Mouse (Mus musculus) cortical plate, adult 2 months (tissue): ENCODE data around the gene Ppp1r1b.

Source experiments
- CTCF ChIP-seq: fragments of 200-500 bp; IDR thresholded peaks from 2 replicates; pipeline ENCODE4 v1.5.1; 2011; ENCODE audit warnings: mild to moderate bottlenecking, control low read depth, low read length; ENCODE audit not compliant: insufficient read depth; ENCODE audit errors: extremely low read depth
- POLR2A ChIP-seq: fragments of 200-500 bp; IDR thresholded peaks from 2 replicates; pipeline ENCODE4 v1.6.1; 2011; ENCODE audit warnings: mild to moderate bottlenecking, low read length, control low read depth; ENCODE audit not compliant: insufficient read depth; ENCODE audit errors: extremely low read depth

GRCm38 (mm10) chr11:98371556-98372240 lies 23.5 kb downstream of the Ppp1r1b start:
- TF ChIP-seq CTCF (no peak), POLR2A (no peak)
